Mouse (Mus musculus) midbrain, postnatal 0 days (tissue): Measurements from ENCODE around the gene Olfr631. TPM values are rescaled to one million over a fixed set of nuclear protein-coding genes. Genes with fewer than 3 reads are reported as not detected.
"Not testable (repeated sequence)": the region's sequence is repeated elsewhere in the genome, so short reads cannot be mapped to it uniquely, and the experiment has no call there.

Source experiments
- ATAC-seq: fragments of 200-750 bp; cut with Nextera tagmentation; 2 replicates; pipeline ENCODE4 v1.8.0; 2017; ENCODE audit warnings: moderate number of reproducible peaks, mild to moderate bottlenecking, moderate TSS enrichment, moderate library complexity; ENCODE audit not compliant: low FRiP score
- DNase-seq: peaks from one replicate; pipeline ENCODE4 v3.0.0-alpha.2; 2015; ENCODE audit warnings: low spot score
- H3K27ac ChIP-seq: fragments of 300-500 bp; sonication (generic); 2 replicates; pipeline ENCODE4 v1.5.1; 2014; ENCODE audit warnings: low read depth, mild to moderate bottlenecking, low read length, mixed read lengths
- H3K27me3 ChIP-seq: fragments of 300-500 bp; sonication (generic); 2 replicates; pipeline ENCODE4 v1.6.1; 2014; ENCODE audit warnings: low read length, control low read depth, mixed read lengths; ENCODE audit not compliant: insufficient read depth
- H3K36me3 ChIP-seq: fragments of 300-500 bp; sonication (generic); 2 replicates; pipeline ENCODE4 v1.6.1; 2014; ENCODE audit warnings: low read length, control low read depth, mixed read lengths; ENCODE audit not compliant: insufficient read depth
- H3K4me1 ChIP-seq: fragments of 300-500 bp; sonication (generic); 2 replicates; pipeline ENCODE4 v1.6.1; 2014; ENCODE audit warnings: mild to moderate bottlenecking, control low read depth, antibody characterized with exemption, low read length, mixed read lengths; ENCODE audit not compliant: insufficient read depth
- H3K4me2 ChIP-seq: fragments of 300-500 bp; sonication (generic); 2 replicates; pipeline ENCODE4 v1.6.1; 2014; ENCODE audit warnings: low read depth, mild to moderate bottlenecking, low read length, mixed read lengths; ENCODE audit not compliant: poor library complexity, severe bottlenecking
- H3K4me3 ChIP-seq: fragments of 300-500 bp; sonication (generic); 2 replicates; pipeline ENCODE4 v1.5.1; 2014; ENCODE audit warnings: low read depth, mild to moderate bottlenecking, low read length, moderate library complexity
- H3K9ac ChIP-seq: fragments of 300-500 bp; sonication (generic); replicated peaks from 2 replicates; pipeline ENCODE4 v1.6.1; 2014; ENCODE audit warnings: mild to moderate bottlenecking, low read length, moderate library complexity, mixed read lengths; ENCODE audit not compliant: poor library complexity, severe bottlenecking
- H3K9me3 ChIP-seq: fragments of 300-500 bp; sonication (generic); 2 replicates; pipeline ENCODE4 v1.6.1; 2016; ENCODE audit warnings: low read length, control low read depth
- CTCF ChIP-seq: IDR thresholded peaks from 2 replicates; pipeline ENCODE4 v1.5.1; 2016; ENCODE audit warnings: antibody characterized with exemption, mild to moderate bottlenecking
- WGBS: fragments of 180-500 bp; shearing (Covaris S2); extraction: QIAGEN DNeasy Blood & Tissue Kit; methylation state at CpG from one replicate; pipeline ENCODE4 v1.1.7; 2014; 5-methylcytosine and 5-hydroxymethylcytosine counted together
- polyA plus RNA-seq: library from polyadenylated mRNA; unstranded; fragments of >200 nt; fragmentation: Nextera tagmentation; extraction: Ambion mirVana; gene quantifications from 2 replicates; pipeline ENCODE4 v1.2.1, GENCODE M21; 2015
- total RNA-seq: library from RNA; depleted of rRNA; stranded (reverse); fragments of >200 nt; gene quantifications from 2 replicates; pipeline ENCODE4 v1.2.3, GENCODE M21; 2014

Olfr631 gene
- total and polyA plus RNA-seq, 2 experiments from 2014 or later = not detected

DNA sequence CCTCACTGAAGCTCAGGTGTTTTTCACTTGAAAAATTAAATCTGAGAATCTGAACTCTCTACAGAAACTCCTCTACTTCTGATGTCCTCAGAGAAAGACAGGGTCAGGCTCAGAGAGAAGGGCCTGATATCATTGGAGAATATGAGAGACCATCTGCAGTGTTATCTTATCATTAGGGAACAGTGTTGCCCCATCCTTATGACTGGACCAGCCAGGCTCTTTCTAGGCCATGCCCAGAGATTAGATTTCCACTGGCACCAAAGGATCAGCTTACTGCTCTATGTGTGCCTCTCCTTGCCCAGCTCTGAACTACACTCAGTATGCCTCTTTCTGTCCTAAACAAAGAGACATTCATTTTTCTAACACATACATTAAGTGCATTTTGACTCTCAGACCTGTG is 13.3 kb upstream of the Olfr631 start:
- Histone ChIP-seq H3K4me2 (no peak overlapping the region), H3K4me3 (no peak overlapping the region), H3K27me3 (no peaks in the 10 kb centered on the region), H3K9me3 (no peaks in the 10 kb centered on the region), H3K4me1 (no peaks in the 10 kb centered on the region), H3K27ac (no peak overlapping the region), H3K36me3 (no peaks in the 10 kb centered on the region), H3K9ac (no peak overlapping the region)
- TF ChIP-seq CTCF = no peak
- ATAC-seq = no peak
- no peak for DNase-seq

DNA sequence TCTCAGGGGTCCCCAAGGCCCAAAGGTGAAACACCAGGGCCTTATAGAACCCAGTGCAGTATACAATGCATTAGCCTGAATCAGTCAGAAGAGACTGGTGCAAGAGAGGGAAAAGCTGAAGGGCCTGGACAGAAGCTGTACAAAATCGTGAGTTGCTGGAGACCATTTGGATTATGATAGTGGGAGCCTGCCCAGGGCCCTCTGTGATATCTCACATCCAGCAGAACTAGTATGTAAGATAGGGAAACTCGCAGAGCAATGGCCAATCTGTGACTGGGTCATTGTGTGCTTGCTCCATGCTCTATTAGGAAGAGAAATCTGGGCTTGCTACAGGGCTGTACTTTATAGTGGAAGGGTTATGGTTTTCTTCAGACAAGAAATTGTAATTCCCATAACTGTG is 5.6 kb downstream of the Olfr631 start, which contains the start of gene Olfr632:
Olfr632 (plus strand) TSS at position 84 of the 400 bp plus-strand sequence.
- WGBS = 57% methylated on average over 2 of the region's 2 CpGs
- no peak within 1 kb of the TSS for H3K4me2 ChIP-seq
- H3K4me3 ChIP-seq = no peak within 1 kb of the TSS
- H3K27me3 ChIP-seq = no peaks in the 10 kb centered on the region
- H3K9ac ChIP-seq = no peak within 1 kb of the TSS
- no peaks in the 10 kb centered on the region for H3K9me3 ChIP-seq
- no peak for TF ChIP-seq CTCF
- H3K36me3 ChIP-seq = no peaks in the 10 kb centered on the region
- no peak within 1 kb of the TSS for H3K27ac ChIP-seq
- DNase-seq = no peak
- ATAC-seq = no peak
- no peaks in the 10 kb centered on the region for H3K4me1 ChIP-seq

DNA sequence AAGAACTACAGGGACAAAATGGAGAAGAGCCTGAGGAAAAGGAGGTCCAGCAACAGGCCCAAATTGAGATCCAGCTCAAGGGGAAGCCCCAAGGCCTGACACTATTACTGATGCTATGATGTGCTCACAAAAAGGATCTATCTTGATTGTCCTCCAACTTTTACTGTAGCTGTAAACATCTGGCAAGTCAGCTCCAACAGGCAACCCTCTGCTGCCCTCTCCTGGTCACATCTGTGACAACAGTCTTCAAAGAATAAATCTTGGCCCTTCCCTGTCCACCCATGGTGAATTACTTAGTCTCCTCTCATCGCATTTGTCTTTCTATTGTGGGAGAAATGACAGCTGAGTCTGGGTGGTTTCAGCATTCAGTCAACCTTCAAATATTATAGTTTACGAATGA is 14.1 kb downstream of the Olfr631 start:
- peak; percentile 88 for TF ChIP-seq CTCF
- Histone ChIP-seq H3K27me3 (no peaks in the 10 kb centered on the region), H3K4me3 (no peak overlapping the region), H3K27ac (no peak overlapping the region), H3K9me3 (no peaks in the 10 kb centered on the region), H3K4me1 (no peaks in the 10 kb centered on the region), H3K4me2 (no peak overlapping the region), H3K36me3 (no peaks in the 10 kb centered on the region), H3K9ac (no peak overlapping the region)
- 31% methylated on average over 2 of the region's 2 CpGs for WGBS
- DNase-seq (peak; percentile 69), ATAC-seq (no peak)

DNA sequence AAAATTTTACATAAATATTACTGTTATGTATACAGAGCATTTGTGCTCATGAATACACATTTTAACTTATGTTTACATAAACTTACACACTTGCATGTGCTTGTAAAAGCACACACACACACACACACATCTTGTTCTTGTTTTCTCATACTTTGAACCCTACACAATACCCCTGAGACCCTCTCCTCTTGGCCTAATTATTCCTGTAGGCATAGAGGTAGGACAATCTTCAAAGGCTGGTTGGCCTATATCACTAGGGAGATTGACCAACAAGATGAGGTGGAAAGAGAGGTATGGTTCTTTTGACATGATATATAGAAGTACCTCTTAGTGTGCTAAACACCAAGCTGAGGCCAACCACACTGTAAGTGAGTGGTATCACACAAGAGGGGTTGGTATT is 15.5 kb downstream of the Olfr631 start, which contains the start of gene Olfr633:
Olfr633 (plus strand) TSS at position 301 of the 400 bp plus-strand sequence.
- TF ChIP-seq CTCF = no peak

DNA sequence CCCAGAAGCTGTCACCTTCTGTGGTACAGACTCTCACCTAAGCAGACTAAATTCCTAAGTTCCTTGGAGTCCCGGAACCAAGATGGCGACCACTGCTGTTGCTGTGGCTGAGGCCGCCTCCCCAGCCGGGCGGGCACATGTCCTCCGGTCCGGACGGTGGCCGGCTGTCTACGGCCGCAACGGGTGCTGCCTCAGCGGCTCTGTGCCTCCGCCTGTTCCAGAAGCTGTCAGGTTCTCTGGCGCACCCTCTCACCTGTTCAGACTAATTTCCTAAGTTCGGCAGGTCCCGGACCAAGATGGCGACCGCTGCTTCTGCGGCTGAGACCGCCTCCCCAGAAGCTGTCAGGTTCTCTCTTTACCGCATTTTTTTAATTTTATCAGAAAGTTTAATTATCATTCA is 38.2 kb downstream of the Olfr631 start:
- H3K4me1 ChIP-seq, DNase-seq, H3K4me3 ChIP-seq, H3K36me3 ChIP-seq, H3K27me3 ChIP-seq, H3K27ac ChIP-seq, H3K9me3 ChIP-seq, H3K9ac ChIP-seq, ATAC-seq, H3K4me2 ChIP-seq: not testable (repeated sequence)
- 95% methylated on average over 22 of the region's 22 CpGs for WGBS

More for the DNA sequence above, 15.5 kb downstream of the Olfr631 start, which contains the start of gene Olfr633:
- no peak for ATAC-seq
- Histone ChIP-seq H3K9me3 (no peaks in the 10 kb centered on the region), H3K4me2 (no peak within 1 kb of the TSS), H3K9ac (no peak within 1 kb of the TSS), H3K36me3 (no peaks in the 10 kb centered on the region), H3K4me1 (no peaks in the 10 kb centered on the region), H3K4me3 (no peak within 1 kb of the TSS), H3K27me3 (no peaks in the 10 kb centered on the region), H3K27ac (no peak within 1 kb of the TSS)
- no peak for DNase-seq

DNA sequence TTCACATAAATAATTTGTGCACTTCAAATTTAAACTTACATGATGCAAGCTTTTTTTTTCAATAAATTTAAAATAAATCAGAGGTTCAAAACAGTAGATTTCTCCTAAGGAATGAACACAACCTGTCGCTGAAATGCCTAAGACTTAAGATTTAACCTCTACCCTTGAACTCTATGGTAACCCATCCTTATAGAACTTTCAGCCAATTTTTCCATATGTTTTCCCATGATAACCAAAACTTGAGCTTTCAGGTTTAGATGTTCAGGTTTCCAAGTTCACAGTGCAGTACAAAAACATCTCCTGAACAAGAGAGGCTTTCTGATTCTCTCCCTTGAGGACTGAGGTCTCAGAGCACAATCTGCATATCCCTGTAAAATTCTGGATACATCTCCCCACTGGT is 42.2 kb downstream of the Olfr631 start, which contains the start of gene Olfr635:
Olfr635 (plus strand) TSS at position 301 of the 400 bp plus-strand sequence.
- Histone ChIP-seq H3K9ac (no peak within 1 kb of the TSS), H3K36me3 (no peaks in the 10 kb centered on the region), H3K4me1 (no peaks in the 10 kb centered on the region), H3K9me3 (no peaks in the 10 kb centered on the region), H3K4me3 (no peak within 1 kb of the TSS), H3K27ac (no peak within 1 kb of the TSS), H3K4me2 (no peak within 1 kb of the TSS), H3K27me3 (no peaks in the 10 kb centered on the region)
- ATAC-seq (no peak), DNase-seq (no peak)
- TF ChIP-seq CTCF = no peak
- WGBS = 81% methylated on average over 1 of the region's 1 CpGs
